Mouse (Mus musculus) layer of hippocampus, postnatal 25 days (tissue): ENCODE data around the gene Ccdc12. TPM values are rescaled to one million over a fixed set of nuclear protein-coding genes. Genes with fewer than 3 reads are reported as not detected.

Experiments
- DNase-seq, 2 experiments: peaks; one replicate each; pipeline ENCODE4 v3.0.0; 2022; ENCODE audit warnings: mixed read lengths in 2 of 2, low spot score in 1 of 2; ENCODE audit errors: extremely low spot score in 1 of 2
- total RNA-seq, 2 experiments: library from RNA; stranded (reverse); gene quantifications; 2 replicates each; pipeline ENCODE4 v1.2.3; 2021

The Ccdc12 gene
- total RNA-seq, 2 experiments from 2014 or later = 51.2 to 57.6 TPM

GRCm38 (mm10) chr9:110699574-110699973 lies 43.3 kb downstream of the Ccdc12 start:
- no peak for DNase-seq

- no peak for DNase-seq
Measured at GRCm38 (mm10) chr9:110701114-110702032, 45.1 kb downstream of the Ccdc12 start.

DNA sequence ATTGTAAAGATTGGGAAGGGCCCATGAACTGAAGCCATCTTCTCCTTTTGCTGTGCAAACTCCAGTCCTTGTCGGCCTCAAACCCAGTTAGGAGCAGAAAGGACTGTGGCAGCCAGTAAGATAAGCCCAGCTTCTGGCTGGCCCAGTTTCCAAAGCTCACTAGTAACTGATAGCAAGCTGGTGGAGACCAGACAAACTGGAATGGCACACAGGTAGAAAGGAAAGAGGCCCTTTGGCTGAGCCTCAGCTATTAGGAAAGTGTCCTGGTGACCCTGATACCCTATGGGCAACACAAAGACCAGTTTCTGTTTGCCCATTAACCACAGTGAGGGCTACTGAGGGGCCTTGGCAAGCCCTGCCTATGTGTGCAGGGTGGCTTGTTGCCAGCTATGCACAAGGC lies 46.5 kb downstream of the Ccdc12 start:
- DNase-seq = no peak

DNA sequence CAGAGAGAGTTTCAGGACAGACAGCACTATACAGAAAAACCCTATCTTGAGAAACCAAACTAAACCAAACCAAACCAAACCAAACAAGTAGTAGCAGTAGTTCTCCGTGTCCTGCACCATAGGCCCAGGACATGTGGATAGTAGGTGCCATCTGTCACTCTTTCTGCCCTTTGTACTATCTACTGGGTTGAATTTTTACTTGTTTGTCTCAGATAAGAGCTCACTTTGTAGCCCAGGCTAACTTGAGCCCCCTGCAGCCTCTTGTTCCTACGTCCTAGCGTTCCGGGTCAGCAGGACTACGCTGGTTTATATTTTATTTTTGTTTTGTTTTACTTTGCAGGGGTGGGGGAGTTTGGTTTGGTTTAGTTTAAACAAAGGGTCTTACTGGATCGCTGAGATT lies 47.6 kb downstream of the Ccdc12 start:
- no peak for DNase-seq

GRCm38 (mm10) chr9:110706784-110707183 lies 50.5 kb downstream of the Ccdc12 start:
- no peak for DNase-seq

- DNase-seq = peak; percentile 38 to 58
Measured at GRCm38 (mm10) chr9:110709640-110710258, 53.4 kb downstream of the Ccdc12 start.

GRCm38 (mm10) chr9:110711532-110711931 lies 55.2 kb downstream of the Ccdc12 start:
- no peak for DNase-seq

DNA sequence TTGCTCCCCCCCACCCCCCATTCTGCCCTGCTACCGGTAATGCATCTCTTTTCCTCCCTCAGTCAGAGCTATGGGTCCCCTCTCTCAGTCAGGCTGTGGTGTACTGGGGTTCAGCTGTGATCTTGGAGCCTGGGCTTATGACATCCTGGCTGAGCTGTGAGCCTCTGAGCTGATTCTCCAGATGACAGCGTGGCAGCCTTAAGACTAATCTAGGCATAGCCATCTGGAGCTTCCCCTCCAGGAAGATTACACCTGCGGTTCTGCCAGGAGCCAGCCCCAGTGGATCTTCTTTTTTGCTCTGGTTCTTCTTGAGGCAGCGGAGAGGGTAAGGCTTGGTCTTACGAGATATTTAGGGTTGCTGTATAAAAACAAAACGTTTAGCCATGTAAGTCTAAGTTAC lies 55.7 kb downstream of the Ccdc12 start:
- no peak for DNase-seq

DNA sequence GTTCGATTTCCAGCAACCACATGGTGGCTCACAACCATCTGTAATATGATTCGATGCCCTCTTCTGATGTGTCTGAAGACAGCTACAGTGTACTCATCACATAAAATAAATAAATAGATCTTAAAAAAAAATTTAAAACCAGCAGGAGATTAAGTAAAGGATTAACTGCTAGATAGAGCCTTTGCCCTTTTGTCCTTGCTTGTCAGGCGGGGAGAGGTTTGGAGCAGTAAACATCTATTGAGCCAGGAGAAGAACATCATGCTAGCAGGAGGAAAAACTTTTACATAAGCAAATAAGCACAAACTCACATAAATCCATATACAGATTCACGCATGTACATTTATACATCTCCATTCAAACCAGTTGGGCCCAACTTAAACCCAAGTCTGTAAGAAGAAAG lies 56.2 kb downstream of the Ccdc12 start:
- DNase-seq = no peak

GRCm38 (mm10) chr9:110713389-110713788 lies 57.1 kb downstream of the Ccdc12 start:
- no peak for DNase-seq

DNA sequence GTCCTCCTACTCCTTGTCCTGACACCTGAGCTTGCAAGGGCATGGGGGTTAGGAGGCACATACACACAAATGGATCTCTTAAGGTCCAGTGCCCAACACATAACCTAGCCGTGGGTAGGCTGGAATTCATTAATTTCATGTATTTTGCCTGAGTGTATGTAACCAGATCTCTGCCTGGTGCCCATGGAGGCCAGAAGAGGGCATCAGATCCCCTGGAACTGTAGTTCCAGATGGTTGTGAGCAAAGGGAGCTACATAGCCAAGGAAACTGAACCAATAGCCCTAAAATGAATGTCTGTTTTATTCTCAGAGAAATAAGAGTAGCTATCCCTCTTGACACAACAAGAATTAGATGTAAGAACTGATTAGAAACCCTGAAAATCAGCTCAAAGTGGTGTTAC lies 59.1 kb downstream of the Ccdc12 start:
- no peak for DNase-seq

DNA sequence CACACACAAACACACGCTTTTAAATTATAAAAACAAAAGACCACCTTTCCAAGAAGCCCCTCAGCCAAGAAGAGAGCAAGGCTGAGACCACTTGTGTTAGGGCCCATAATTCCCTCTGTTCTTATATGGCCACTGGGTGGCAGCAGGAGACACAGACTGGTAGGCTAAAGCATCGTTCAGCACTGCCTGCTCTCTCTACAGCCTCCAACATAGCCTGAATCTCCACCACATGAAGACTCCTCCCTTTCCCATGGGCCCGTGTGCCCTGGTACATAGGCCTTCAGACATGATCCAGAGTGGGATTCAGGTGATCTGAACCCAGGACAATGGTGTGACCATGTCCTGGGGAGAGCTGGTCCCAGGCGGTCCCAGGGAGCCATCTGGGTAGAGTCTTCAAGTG lies 60.5 kb downstream of the Ccdc12 start:
- peak in 1 of 2 experiments; percentile 61 for DNase-seq

- DNase-seq = no peak
Measured at GRCm38 (mm10) chr9:110718071-110718470, 61.8 kb downstream of the Ccdc12 start.

- DNase-seq = no peak
Measured at GRCm38 (mm10) chr9:110718810-110719209, 62.5 kb downstream of the Ccdc12 start.

DNA sequence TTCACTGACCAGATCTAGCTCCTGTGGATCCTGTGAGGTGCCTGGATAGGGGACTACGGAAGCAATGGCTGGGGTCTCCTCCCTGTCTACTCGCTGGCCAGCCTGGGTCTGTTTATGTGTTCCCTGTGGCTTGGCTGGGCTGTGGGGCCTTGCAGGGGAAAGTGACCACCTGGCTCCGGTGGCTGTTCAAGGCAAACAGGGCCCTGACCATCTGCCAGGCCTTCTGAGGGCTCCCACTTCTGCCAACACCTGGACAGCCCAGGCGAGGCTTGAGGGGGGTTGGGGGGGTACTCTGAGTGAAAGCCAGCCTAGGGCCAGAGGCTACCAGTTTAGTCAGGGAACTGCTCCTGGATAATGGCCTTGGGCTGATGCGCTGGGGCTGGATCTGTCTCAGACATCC lies 63.7 kb downstream of the Ccdc12 start:
- DNase-seq = no peak

DNA sequence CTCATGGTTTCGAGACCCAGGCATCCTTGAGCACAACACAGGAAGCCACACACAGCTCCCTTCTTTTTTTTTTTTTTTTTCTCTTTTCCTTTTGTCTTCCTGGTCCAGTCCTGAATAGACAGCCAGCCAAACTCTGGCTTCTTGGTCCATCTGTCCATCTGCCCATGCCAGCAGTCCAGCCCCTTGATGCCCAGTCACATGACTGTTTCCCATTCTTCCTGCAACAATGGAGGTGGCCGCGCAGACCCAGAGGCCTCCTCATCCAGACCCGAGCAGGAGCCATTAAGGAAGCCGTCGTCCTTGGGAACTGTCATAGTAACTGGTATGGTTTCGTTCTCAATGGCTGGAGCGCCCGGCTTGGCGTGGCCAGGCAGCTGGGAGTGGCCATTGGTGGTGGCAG lies 65.8 kb downstream of the Ccdc12 start:
- no peak for DNase-seq

GRCm38 (mm10) chr9:110725721-110726135 lies 69.4 kb downstream of the Ccdc12 start:
- DNase-seq = no peak

DNA sequence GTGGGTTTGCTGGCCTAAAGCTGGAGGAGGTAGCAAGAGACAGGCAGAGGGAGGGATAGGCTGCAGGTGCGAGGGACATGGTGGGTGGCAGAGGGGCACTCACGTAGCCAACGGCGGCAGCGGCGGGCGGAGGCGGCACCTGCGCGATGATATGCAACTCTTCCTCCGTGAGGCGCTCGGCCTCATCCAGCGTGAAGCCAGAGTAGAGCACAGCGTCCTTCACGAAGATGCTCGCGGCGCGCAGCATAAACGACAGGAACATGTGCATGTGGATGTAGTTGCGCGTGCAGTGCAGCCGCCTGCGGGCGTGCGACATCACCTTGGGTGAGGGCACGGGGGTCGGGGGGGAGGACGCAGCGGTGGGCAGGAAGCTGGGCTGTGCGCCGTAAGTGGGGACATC lies 70.6 kb downstream of the Ccdc12 start:
- DNase-seq = no peak

- DNase-seq = peak; percentile 52 to 71
Measured at GRCm38 (mm10) chr9:110729841-110730240, 73.5 kb downstream of the Ccdc12 start.

- no peak for DNase-seq
Measured at GRCm38 (mm10) chr9:110731859-110732258, 75.6 kb downstream of the Ccdc12 start.

GRCm38 (mm10) chr9:110732623-110733022 lies 76.3 kb downstream of the Ccdc12 start:
- no peak for DNase-seq

- DNase-seq = no peak
Measured at GRCm38 (mm10) chr9:110733102-110733501, 76.8 kb downstream of the Ccdc12 start.
